Mouse (Mus musculus) MEL (cell line): ENCODE data around the gene Pycr1.

Source experiments
- CHD2 ChIP-seq: IDR thresholded peaks from 2 replicates; pipeline ENCODE4 v1.6.1; 2011; ENCODE audit warnings: low read length, improper control_type of control experiment
- CTCF ChIP-seq, 3 experiments: IDR thresholded peaks in 2 of 3; conservative IDR thresholded peaks in 1 of 3; 2 replicates each; pipeline ENCODE4 v1.5.1; 2011 to 2012; ENCODE audit warnings: low read length in 3 of 3, low read depth in 2 of 3, mild to moderate bottlenecking in 2 of 3, improper control_type of control experiment in 1 of 3, inconsistent platforms in 1 of 3, mixed read lengths in 1 of 3, moderate library complexity in 1 of 3; ENCODE audit not compliant: control insufficient read depth in 1 of 3, insufficient read depth in 1 of 3, poor library complexity in 1 of 3, severe bottlenecking in 1 of 3
- EP300 ChIP-seq, 2 experiments: IDR thresholded peaks; 2 replicates each; pipeline ENCODE4 v1.6.1; 2011; ENCODE audit warnings: improper control_type of control experiment in 2 of 2, low read length in 2 of 2, low read depth in 1 of 2, mild to moderate bottlenecking in 1 of 2
- GABPA ChIP-seq: IDR thresholded peaks from 2 replicates; pipeline ENCODE4 v1.6.1; 2012; ENCODE audit warnings: low read depth, mild to moderate bottlenecking, inconsistent platforms, low read length, improper control_type of control experiment, moderate library complexity
- GATA1 ChIP-seq: IDR thresholded peaks from 2 replicates; pipeline ENCODE4 v1.6.1; 2011; ENCODE audit warnings: low read depth, low read length, improper control_type of control experiment
- MAX ChIP-seq: IDR thresholded peaks from 2 replicates; pipeline ENCODE4 v1.6.1; 2011; ENCODE audit warnings: low read length, improper control_type of control experiment
- MXI1 ChIP-seq: IDR thresholded peaks from 2 replicates; pipeline ENCODE4 v1.6.1; 2011; ENCODE audit warnings: mild to moderate bottlenecking, low read depth, low read length, improper control_type of control experiment
- MYC ChIP-seq: IDR thresholded peaks from 2 replicates; pipeline ENCODE4 v1.6.1; 2011; ENCODE audit warnings: low read depth, mild to moderate bottlenecking, low read length, improper control_type of control experiment, moderate library complexity
- POLR2A ChIP-seq, 2 experiments: IDR thresholded peaks; 2 replicates each; pipeline ENCODE4 v1.6.1; 2011 to 2012; ENCODE audit warnings: low read length in 2 of 2, mild to moderate bottlenecking in 2 of 2, control low read depth in 1 of 2, improper control_type of control experiment in 1 of 2, low read depth in 1 of 2, moderate library complexity in 1 of 2; ENCODE audit not compliant: control insufficient read depth in 1 of 2, insufficient read depth in 1 of 2, poor library complexity in 1 of 2
- TCF12 ChIP-seq: IDR thresholded peaks from 2 replicates; pipeline ENCODE4 v1.6.1; 2014; ENCODE audit warnings: low read depth, mild to moderate bottlenecking, inconsistent platforms, low read length, improper control_type of control experiment, moderate library complexity
- USF1 ChIP-seq: IDR thresholded peaks from 2 replicates; pipeline ENCODE4 v1.6.1; 2014; ENCODE audit warnings: low read depth, mild to moderate bottlenecking, inconsistent platforms, low read length, improper control_type of control experiment, moderate library complexity
- ZC3H11A ChIP-seq: IDR thresholded peaks from 2 replicates; pipeline ENCODE4 v1.6.1; 2012; ENCODE audit warnings: low read depth, mild to moderate bottlenecking, inconsistent platforms, low read length, improper control_type of control experiment
- ZMIZ1 ChIP-seq: IDR thresholded peaks from 2 replicates; pipeline ENCODE4 v1.6.1; 2012; ENCODE audit warnings: low read depth, mild to moderate bottlenecking, inconsistent platforms, low read length, improper control_type of control experiment, moderate library complexity

GRCm38 (mm10) chr11:120642939-120643600, 499 bp downstream of the Pycr1 start:
- no peak for TF ChIP-seq ZMIZ1
- no peak for TF ChIP-seq CTCF (IDR thresholded peaks at IDR 0.05 in 2 of 3, conservative IDR thresholded peaks at IDR 0.05 in 1 of 3; ENCODE audit: control insufficient read depth in 1 of 3, insufficient read depth in 1 of 3, low read depth in 2 of 3, low read length in 3 of 3, poor library complexity in 1 of 3, severe bottlenecking in 1 of 3)
- no peak for TF ChIP-seq USF1
- no peak for TF ChIP-seq MYC
- 0 out of 4 replicates have a peak, but pooled peaks of 1 of the 2 experiments have one; percentile 4 for TF ChIP-seq POLR2A (IDR thresholded peaks at IDR 0.05; ENCODE audit: control insufficient read depth in 1 of 2, insufficient read depth in 1 of 2, low read depth in 1 of 2, low read length in 2 of 2, poor library complexity in 1 of 2)
- no peak; the same call in 1 of the 2 replicates for TF ChIP-seq MXI1
- no peak for TF ChIP-seq GABPA
- no peak for TF ChIP-seq EP300 (IDR thresholded peaks at IDR 0.05; ENCODE audit: low read depth in 1 of 2, low read length in 2 of 2)
- TF ChIP-seq ZC3H11A: no peak
- TF ChIP-seq GATA1: no peak
- TF ChIP-seq TCF12: no peak
- TF ChIP-seq CHD2: no peak
- no peak for TF ChIP-seq MAX
